Mouse (Mus musculus): ENCODE measurements around the gene Stra8.

Gene Stra8

DNA sequence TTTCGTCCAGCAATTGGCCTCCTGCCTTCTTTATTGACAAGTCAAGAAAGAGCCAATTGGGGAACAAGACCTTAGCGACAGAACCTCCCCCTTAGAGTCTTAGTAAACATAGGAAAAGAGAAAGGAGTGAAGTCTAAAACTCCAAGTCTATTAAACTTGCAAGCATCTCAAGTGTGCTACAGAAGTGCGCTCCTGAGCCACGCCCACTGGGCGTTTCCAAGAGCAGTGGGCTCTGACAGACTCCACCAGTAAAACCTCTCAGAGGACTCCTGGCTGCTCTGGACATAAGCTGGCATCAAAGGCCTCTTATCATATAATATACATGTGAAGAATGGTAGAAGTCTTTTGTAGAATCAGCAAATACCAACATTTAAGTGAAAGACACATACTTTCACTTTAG is 16.5 kb upstream of the Stra8 start:
- DNase-seq (ENCODE audit: low spot score) = no peak

DNA sequence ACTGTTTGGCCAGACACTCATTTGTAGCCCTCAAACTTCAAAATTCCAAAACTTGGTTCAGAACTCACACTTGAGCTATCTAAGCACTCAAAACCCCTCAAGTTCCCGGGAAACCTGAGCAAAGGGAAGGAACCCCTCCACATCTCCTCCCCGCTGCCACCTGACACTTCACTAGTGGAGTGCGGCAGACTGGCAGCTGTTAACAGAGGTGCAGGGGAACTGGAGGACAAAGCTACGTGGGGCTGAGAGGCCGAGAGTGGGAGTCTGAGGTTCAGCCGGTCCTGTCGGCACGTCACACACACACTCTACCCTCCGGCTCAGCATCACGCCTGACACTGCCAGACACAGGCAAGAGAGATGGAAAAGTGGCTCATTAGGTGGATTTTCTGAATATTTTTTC is 16.1 kb upstream of the Stra8 start:
- no peak for DNase-seq (ENCODE audit: low spot score)

DNA sequence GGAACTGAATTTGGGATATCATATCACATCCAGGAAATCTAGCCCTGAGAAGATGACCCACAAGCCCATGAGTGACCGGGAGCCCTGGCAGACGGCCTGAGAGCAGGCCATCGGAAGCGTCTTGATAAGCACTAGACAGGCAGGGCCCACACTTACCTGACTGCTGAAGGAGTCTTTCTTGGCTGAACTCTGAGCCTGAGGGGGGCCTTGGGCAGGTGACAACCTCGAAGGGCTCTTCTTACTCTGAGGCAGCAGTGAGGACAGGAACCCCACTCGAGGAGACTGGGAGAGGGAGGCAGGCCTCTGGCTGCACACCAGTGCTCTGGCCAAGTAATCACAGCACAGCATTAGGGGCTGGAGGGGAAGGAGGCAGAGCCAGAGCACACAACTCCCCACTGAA is 15.6 kb upstream of the Stra8 start:
- no peak for DNase-seq (ENCODE audit: low spot score)

DNA sequence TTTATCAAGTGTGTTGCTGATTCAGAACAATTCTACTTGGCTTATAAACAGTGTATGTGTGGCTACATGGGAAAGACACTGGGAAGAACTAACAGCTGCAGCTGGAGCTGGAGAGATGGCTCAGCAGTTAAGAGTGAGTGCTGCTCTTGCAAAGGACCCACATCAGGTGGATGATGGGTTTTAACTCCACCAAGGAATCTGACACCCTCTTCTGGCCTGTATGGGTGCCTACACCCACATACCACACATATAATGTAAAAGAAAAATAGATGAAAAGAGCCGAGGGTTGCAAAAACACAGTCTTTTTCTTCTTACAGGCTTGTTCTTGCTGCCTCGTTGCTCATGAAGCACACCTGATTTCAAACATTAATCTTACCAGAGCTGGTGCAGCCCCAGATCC is 13.8 kb upstream of the Stra8 start:
- no peak for DNase-seq (ENCODE audit: low spot score)

DNA sequence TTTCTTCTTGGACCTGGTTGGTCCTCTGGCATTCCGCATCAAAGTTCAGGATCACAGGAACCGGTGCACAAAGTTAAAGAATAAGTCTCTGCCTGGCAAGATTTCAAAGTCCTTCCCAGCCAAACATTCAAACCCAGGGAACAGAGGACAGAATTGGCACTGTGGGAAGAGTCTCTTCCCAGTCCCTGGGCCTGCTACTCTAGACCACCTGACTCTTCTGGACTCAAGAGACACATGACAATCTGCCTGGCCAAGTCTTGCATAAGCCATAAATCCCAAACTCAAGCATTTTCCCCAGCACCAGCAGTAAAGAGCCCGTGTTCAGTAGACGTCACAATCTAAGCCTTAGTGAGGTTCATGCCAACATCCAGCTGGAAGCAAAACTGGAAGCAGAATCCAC is 13.3 kb upstream of the Stra8 start:
- no peak for DNase-seq (ENCODE audit: low spot score)

DNA sequence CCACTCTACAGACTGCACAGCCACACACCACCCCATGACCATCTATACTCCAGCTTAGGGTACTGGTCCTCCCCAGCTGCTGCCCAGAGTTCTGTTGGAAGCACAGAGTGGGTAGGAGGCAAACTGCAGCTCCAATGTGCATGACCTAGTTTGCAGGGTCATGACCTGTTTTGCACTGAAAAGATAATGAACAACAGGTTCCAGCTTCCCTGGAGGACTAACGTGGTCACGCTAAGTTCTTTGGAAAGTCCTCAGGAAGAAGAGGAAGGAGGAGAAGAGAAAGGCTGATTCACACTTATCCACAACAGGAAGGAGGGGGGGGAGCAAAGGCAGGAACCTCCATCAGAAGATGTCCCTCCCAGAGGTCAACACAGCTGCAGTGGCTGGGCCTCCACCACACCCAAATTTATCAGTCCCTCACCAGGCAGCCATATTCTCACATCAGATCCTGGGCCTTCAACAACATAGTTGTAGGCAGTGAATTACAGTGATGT is 12.8 kb upstream of the Stra8 start:
- DNase-seq (ENCODE audit: low spot score) = no peak

DNA sequence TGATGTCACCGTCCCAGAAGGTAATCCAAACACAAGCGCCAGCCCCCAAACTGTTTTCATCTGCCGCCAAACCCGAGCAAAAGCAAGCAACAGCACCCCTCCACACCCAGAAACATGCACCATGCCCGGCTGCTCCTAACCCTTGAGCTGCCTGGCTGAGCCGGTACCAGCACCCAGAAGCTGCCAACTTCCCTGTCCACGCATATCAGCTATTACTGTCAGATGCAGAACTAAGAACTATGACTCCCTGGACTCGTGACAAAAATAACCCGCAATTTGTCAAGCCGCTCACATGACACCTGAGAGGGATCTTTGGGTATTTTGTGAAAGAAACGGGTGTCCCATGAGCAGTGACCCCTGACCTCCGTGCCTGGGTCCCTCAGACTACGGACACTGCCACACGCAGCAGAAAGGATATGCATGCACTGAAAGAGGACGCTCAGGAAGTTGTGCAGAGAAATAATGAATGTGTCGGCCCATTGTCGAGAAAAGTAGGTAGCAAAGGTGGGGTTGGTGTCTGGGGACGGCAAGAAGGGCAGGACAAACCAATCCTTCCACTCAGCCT is 12.2 kb upstream of the Stra8 start:
- no peak for DNase-seq (ENCODE audit: low spot score)

DNA sequence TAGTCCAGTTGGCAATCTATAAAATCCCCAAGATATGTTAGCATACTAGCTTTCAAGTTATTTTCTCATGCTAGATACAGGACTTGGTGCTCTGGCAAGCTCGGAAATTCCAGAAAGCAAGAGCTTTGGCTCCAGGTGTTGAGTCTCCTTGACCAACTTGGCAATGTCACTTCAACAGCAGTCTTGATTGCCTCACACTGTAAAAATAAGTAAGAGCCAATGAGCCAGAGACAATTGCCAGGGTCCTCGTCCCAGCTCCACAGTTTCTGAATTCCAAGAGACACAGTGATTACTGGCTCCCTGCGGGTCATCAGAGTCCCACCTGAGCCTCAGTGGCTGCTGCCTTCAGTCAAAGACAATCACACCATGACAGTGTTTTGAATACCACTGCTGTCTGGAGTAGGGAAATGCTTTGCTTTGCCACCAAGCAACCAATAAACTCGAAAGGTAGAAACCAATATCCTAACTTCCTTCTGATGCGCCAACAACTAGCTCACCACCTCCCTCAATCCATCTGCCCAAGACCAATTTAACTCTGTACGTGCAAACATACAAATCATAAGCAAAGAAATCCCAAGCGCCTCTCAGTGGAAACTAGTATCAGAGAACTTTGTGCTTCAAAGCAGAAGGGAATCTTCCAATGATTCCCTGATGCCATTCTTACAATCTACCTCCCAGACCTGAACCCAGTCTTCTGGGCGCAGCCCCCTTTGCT is 10.2 kb upstream of the Stra8 start:
- DNase-seq (ENCODE audit: low spot score) = no peak

DNA sequence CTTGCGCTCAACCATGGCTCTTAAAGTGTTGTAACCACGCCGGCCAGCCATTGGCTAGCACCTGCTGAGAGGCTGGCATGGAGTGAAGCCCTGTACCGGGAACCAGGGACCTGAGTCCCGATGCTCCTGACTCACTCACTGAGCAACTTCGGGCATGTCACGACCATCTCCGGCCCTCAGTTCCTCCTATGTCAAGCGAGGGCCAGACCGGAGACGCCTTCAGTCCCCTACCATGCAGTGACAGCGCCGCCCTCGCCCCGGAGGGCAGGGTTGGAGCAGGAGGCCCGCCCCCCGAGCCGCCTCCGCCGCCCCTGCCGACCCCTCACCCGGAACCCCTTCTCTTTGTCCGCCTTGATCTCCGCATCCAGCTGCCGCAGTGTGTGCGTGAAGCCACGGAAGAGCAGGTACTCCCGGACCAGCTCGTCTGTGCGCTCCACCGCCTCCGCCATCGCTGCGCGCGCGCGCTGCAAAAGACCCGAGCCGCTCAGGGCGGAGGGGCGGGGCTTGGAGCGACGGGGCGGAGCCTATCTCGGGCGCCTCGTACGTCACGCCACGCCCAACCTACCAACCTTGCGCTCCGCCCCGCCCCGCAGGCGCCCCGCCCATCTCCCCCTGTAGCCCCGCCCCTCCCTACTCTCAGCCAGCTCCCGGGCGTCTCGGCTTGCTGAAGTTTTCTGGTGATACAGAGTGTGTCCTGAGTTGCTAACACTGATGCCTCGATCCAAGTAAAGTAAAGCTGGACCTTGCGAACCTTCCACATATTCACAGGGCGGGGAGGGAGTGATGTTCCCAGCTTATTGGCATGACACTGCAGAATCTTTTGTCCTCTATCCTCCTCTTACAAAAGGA is 9.4 kb upstream of the Stra8 start, which contains the start of gene Wdr91:
Gene Wdr91 (minus strand): TSS at position 506 of the 849 bp plus-strand sequence.
- DNase-seq (ENCODE audit: low spot score) = peak; percentile 72

DNA sequence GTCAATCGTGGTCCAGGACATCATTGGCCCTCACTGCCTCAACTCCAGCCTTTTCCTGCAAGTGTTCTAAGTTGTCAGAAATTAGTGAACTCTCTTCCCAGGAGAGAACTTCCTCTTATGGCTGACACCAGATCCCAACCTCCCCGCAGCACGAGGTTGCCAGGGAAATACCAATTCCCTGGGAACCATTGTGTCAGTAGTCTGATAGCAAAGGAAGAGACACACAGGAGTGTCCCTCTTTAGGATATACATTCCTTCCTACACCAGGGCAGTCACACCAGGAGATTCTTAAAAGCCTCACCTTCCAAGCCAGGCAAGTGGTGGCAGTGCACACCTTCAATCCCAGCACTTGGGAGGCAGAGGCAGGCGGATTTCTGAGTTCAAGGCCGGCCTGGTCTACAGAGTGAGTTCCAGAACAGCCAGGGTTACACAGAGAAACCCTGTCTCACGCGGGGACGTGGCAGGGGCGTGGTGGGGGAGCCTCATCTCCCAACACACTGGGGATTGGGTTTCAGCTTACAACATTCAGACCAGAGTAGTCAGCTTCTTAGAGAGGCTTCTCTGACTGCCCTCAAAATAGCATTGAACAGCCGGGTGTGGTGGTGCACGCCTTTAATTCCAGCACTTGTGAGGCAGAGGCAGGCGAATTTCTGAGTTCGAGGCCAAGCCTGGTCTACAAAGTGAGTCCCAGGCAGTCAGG is 6.5 kb upstream of the Stra8 start:
- no peak for DNase-seq (ENCODE audit: low spot score)

DNA sequence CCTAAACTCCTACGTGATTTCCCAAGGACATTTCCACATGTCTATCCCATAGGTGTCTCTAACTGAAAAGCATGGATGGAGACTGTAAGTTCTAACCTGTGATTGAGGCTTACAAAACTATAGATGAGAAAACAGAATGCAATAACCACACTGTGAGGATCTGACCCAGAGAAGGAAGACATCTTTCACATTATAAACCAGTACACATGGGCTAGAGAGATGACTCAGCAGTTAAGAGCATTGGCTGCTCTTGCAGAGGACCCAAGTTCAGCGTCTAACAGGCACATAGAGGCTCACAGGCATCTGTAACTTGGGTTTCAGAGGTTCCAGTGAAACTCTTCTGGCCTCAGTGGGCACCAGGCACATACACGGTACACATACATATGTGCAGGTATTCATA is 5.5 kb upstream of the Stra8 start:
- DNase-seq (ENCODE audit: low spot score) = no peak

DNA sequence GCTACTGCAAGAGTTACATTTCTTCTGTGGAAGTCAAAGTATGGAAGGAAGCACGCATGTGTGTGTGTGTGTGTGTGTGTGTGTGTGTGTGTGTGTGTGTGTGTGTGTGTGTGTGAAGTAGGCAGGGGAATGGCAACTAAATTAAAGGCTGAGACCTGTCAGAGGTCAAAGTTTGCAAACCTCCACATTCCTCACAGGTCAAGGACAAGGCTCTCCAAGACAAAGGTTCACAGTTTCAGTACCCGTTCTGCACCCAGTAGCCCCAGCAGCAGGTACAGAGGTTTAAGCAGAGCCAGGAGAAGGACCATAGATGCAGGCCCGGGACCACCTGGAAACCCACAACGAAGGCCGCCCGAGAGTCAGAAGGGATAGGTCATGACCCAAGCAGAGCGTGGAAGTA is 817 bp upstream of the Stra8 start:
- no peak for DNase-seq (ENCODE audit: low spot score)

DNA sequence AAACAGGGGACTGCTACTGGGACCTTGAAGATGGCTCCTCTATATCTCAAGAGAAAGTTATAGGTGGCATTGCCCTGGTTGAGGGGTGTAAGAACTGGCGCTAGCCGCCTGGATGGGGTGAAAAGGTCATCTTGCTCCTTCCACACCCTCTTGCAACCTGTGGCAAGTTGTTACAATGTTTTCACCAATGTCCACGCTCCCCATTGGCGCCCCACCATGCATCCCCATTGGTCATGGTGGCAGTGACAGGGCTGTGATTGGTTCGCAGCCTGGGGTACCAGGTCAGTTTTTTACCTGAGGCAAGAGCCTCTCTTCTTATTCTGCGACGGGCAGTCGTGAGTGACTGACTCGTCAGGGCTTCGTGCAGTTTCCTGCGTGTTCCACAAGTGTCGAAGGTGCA is 668 bp downstream of the Stra8 start:
- DNase-seq (ENCODE audit: low spot score) = no peak

DNA sequence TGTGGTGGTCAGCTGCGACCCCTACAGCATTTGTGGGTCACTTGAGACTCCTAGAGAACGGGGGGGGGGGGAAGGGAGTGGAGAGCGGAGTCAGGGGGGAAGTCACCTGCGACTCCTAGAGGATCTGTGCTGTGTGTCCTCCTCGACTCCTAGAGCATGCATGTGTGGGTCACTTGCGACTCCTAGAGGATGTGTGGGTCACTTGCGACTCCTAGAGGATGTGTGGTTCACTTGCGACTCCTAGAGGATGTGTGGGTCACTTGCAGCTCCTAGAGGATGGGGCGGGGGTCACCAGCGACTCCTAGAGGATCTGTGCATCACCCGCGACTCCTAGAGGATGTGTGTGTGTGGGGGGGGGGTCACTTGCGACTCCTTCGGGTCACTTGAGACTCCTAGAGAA is 2.0 kb downstream of the Stra8 start:
- no peak for DNase-seq (ENCODE audit: low spot score)

DNA sequence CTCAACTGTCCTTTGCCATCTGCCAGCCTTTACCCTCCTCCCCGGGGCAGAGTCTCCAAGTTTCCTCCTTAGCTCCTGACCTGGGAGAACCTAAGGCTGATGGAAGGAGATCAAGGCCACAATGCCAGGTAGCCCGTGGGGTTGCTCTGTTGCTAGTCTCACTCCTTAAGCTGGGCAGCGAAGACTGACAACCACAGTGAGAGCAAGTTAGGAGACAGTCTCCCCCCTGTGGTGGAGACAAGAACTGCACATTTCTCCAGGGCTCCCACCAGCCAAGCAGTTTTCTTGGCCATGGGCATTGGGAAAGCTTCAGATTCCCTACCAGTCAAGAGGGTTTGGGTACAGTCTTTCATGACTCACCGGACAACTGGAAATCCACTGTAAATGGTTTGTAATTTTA is 7.2 kb downstream of the Stra8 start:
- peak; percentile 24 for DNase-seq (ENCODE audit: low spot score)

DNA sequence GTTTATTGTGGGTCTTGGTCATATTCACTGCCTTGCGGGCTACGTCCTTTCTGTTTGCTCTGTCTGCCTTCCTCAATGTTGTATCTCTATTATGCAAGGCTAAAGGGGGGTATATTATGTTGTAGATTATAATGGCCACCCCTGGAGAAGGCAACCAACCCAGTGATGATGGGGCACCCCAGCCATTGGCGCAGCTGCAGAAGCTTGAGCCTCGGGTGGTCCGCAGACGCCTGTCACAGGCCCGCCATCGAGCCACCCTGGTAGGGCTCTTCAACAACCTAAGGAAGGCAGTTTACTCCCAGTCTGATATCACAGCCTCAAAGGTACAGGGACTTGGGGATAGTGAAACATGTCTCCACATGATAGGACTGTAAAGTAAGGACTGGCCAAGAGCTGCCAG is 7.6 kb downstream of the Stra8 start:
- DNase-seq (ENCODE audit: low spot score) = no peak

DNA sequence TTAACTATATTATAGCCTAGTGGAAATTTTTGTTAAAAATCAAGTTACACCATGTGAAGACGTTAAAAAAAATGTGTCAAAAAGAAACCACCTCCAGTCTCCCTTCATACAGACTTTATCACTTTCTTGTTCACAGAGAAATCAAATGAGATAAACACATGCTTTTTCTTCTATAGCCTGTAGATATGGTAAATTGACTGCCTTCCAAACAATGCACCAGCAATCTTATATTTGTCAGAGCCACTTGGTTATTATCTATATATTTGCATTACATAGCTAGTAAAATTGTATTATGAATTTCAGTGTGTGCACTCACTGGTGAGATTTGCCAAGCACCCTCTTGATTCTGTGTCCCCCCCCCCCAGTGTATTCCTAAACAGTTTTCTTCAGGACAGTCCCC is 12.7 kb downstream of the Stra8 start:
- no peak for DNase-seq (ENCODE audit: low spot score)

DNA sequence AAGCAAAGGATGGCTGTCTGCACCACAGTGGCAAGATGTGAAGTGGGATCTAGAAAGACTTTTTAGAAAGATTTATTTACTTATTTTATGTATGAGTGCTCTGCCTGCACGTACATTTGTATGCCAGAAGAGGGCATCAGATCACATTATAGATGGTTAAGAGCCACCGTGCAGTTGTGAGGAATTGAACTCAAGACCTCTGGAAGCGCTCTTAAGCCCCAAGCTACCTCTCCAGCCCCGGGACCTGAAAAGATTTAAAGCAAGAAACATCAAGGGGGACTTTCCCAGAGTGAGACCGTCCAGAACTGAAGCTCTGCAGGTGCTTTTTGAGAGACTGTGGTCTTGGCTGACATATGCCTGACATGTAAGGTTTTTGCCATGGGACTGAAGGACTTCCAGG is 16.8 kb downstream of the Stra8 start:
- DNase-seq (ENCODE audit: low spot score) = no peak

DNA sequence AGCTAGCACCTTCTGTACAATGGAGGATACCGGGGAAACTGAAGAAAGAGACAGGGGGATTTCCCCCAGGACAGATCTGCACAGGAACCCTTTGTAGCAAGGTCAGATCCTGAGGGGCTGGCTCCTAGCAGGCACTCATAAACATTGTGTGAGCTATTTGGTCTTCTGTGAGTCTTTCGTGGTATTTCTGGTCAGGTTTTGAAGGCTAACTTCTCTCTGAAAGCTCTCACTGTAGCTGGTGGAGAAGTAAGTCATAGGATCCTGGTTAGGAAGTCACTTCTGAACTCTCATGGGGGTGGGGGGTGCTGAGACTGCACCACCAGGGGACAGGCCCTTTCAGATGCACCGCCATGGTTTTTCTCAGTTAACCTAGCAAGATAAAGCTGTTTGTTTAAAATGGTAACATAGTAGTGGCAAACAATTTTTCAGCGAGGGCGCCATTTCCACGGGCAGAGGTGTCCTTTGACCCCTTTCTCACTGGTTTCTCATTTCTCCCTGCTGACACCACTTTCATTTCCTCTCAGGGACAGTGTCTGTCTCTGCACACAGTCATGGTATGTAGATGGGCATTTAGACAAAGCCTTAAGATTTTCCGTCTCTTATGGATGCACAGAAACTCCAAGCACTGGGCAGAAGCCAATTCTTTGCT is 18.4 kb downstream of the Stra8 start:
- no peak for DNase-seq (ENCODE audit: low spot score)

DNA sequence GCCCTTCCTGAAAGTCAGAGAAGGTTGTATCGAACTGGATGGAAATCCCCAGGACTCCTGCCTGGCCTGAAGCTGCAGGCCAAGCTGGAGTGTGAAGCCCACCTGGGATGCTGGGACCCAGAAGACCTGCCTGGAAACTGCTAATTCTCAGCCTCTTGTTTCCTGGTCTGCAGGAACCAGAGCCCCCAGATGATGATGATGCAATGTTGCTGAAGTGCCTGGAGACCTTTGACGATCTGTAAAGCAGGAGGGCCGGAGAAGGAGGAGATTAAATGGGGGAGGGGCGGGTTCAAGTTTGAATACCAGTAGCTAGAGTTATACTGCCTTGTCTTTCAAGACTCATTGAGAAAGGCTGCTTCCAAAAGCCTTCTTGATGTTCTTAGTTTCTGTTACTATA is 19.0 kb downstream of the Stra8 start:
- DNase-seq (ENCODE audit: low spot score) = no peak

DNA sequence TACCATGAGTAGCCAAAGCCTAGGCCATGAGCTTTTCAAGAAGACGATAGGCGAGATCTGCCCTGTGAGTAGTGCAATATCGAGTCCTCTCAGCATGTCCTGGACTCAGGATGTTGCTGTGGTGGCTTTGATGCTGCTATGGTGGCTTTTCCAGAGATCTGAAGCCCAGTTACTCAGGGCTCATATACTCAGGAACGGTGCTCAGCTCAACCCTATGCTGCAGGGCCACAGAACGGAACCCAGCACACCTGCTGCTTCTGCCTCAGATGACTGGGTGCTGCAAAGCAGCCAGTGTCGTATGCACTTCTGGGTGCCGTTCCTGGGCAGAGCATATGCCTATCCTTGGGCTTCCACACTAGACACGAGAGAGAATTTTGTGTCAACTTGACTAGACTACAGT is 19.5 kb downstream of the Stra8 start:
- DNase-seq (ENCODE audit: low spot score) = no peak

DNA sequence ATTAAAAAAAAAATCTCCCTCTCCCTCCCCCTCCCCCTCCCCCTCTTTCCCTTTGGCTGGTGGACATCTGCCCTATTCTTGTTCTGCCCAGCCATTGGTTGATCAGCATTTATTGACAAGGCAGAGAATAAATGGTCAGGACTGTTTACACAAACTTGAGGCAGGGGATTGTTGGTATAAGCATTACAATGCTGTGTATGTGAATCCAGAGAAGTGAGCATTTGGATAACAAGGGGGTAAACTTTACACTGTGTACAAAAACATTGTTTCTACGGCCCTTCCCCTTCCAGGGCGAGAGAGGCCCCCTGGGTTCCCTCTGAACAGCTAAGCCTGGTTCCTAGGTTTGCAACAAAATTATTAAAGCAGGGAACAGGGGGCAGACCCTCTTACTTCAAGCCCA is 21.5 kb downstream of the Stra8 start:
- no peak for DNase-seq (ENCODE audit: low spot score)
